Mouse (Mus musculus): ENCODE measurements at regions not wholly inside any gene's neighbourhood (a gene's known extent, or its start where the extent isn't known, plus 50 kb on each side); places are given as distances from the start of the nearest gene placed in this dataset.
A peak's percentile ranks its signal among the peaks of the same experiment; 100 is the strongest.
"Not testable (repeated sequence)": the region's sequence is repeated elsewhere in the genome, so short reads cannot be mapped to it uniquely, and the experiment has no call there.

DNA sequence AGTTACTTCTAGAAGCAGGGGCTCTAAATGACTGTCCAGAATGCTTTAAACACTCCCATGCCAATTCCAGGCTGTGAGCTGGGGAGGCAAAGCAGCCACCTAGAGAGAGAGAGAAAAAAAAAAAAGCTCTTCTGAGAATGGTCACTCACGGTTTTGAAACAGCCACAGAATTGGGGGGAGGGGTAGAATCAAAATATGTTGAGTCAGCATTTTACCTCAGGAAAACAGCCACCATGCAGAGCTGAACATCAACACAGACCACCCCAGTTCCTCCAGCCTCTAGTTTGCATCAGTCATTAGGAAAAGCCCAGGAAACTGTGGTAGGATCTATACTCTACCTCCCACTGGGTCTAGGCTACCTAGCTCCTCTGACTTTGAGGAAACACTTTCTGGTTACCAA is 124.1 kb upstream of the Gm5150 start:
- Histone ChIP-seq H3K27me3 (replicated peaks) (no peaks in the 10 kb centered on the region), H3K9me3 (peaks cover 3% of the 10 kb centered on the region; the same call in 1 of the 2 replicates), H3K4me3 (replicated peaks) (no peak overlapping the region), H3K4me1 (no peaks in the 10 kb centered on the region), H3K36me3 (replicated peaks; ENCODE audit: low read length) (no peaks in the 10 kb centered on the region)
- TF ChIP-seq FLI1 (IDR thresholded peaks at IDR 0.05; ENCODE audit: low read length): no peak
- no peak for TF ChIP-seq GATA1 (IDR thresholded peaks at IDR 0.05; ENCODE audit: borderline replicate concordance, low read length)

GRCm38 (mm10) chr3:16125346-16125915 is 119.2 kb upstream of the Gm5150 start:
- H3K9me3 ChIP-seq; H3K4me3 ChIP-seq (replicated peaks); H3K36me3 ChIP-seq (replicated peaks; ENCODE audit: low read length); H3K4me1 ChIP-seq; H3K27me3 ChIP-seq (replicated peaks): not testable (repeated sequence)

DNA sequence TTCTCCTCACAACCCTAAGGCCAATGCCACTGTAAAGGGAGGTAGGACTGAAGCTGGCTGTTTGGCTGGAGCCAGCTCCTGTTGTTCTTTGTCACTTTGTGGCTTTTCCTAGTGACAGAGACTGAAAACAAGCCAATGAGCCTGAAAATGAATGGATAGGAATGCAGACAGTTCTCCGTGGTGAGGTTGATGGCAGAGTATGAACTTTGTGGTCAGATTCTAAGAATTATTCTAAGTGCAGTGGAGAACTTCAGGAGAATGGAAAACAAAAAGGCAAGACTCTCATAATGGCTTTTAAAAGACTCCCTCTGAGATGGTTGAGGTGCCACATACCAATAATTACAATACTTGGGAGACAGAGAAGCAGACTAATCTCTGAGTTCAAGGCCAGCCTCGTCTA is 109.7 kb upstream of the Gm5150 start:
- no peak for TF ChIP-seq FLI1 (IDR thresholded peaks at IDR 0.05; ENCODE audit: low read length)

GRCm38 (mm10) chr3:16107492-16107891 is 101.3 kb upstream of the Gm5150 start:
- no peaks in the 10 kb centered on the region for H3K36me3 ChIP-seq (replicated peaks; ENCODE audit: low read length)
- H3K4me3 ChIP-seq (replicated peaks): no peak overlapping the region
- no peaks in the 10 kb centered on the region for H3K4me1 ChIP-seq
- H3K27me3 ChIP-seq (replicated peaks): no peaks in the 10 kb centered on the region
- no peak for TF ChIP-seq GATA1 (IDR thresholded peaks at IDR 0.05; ENCODE audit: borderline replicate concordance, low read length)
- no peak for TF ChIP-seq FLI1 (IDR thresholded peaks at IDR 0.05; ENCODE audit: low read length)
- H3K9me3 ChIP-seq: no peaks in the 10 kb centered on the region

More for the DNA sequence above, 109.7 kb upstream of the Gm5150 start:
- H3K4me1 ChIP-seq: no peaks in the 10 kb centered on the region; the same call in 1 of the 2 replicates
- H3K27me3 ChIP-seq (replicated peaks): no peaks in the 10 kb centered on the region
- H3K36me3 ChIP-seq (replicated peaks; ENCODE audit: low read length): no peaks in the 10 kb centered on the region
- H3K4me3 ChIP-seq (replicated peaks): no peak overlapping the region
- H3K9me3 ChIP-seq: peaks cover 8% of the 10 kb centered on the region; the same call in 1 of the 2 replicates

GRCm38 (mm10) chr3:16105080-16105479 is 98.8 kb upstream of the Gm5150 start:
- Histone ChIP-seq H3K27me3 (replicated peaks) (no peaks in the 10 kb centered on the region), H3K4me3 (replicated peaks) (no peak overlapping the region), H3K36me3 (replicated peaks; ENCODE audit: low read length) (no peaks in the 10 kb centered on the region), H3K4me1 (no peaks in the 10 kb centered on the region), H3K9me3 (no peaks in the 10 kb centered on the region)
- no peak for TF ChIP-seq FLI1 (IDR thresholded peaks at IDR 0.05; ENCODE audit: low read length)
- TF ChIP-seq GATA1 (IDR thresholded peaks at IDR 0.05; ENCODE audit: borderline replicate concordance, low read length): no peak

DNA sequence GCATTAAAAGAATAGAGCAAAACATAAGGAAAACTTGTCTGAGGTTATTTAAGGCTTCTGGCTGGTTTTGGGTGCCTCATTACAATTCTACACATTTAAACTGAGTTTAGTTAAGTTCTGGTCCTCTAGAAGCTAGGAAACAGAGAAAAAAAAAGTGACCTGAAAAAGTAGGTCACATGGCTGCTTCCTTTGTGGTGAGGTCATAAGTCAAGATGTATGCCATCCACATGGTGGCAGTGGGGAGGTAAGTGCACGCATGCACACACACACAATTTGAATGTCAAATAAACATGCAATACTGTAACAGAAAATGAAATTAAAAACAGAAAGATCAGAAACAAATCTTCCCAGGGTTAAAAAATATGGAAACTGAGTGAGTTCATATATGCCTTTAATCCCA is 96.9 kb upstream of the Gm5150 start:
- Histone ChIP-seq H3K9me3 (no peaks in the 10 kb centered on the region), H3K4me3 (replicated peaks) (no peak overlapping the region), H3K36me3 (replicated peaks; ENCODE audit: low read length) (no peaks in the 10 kb centered on the region), H3K4me1 (no peaks in the 10 kb centered on the region), H3K27me3 (replicated peaks) (no peaks in the 10 kb centered on the region)
- no peak for TF ChIP-seq FLI1 (IDR thresholded peaks at IDR 0.05; ENCODE audit: low read length)
- no peak for TF ChIP-seq GATA1 (IDR thresholded peaks at IDR 0.05; ENCODE audit: borderline replicate concordance, low read length)

DNA sequence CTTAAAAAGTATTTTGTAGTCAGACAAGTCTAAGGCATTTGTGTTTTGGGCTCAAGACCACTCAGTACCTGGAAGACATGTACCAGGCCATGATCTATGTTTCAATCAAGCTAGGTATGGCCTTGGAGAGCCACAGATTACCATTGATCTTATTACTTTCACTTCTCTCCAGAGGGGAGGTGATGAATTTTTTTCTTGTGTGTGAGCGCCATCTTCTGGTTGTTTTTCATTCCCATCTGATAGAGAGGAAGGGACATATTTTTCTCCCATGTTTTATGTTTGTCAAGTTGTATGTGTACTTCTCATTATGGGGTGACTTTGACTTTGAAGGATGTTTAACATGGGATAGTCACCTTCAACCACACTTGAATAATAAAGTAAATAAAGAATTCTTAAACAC is 80.3 kb upstream of the Gm5150 start:
- H3K27me3 ChIP-seq (replicated peaks): no peaks in the 10 kb centered on the region
- H3K9me3 ChIP-seq: no peaks in the 10 kb centered on the region
- no peaks in the 10 kb centered on the region; the same call in 1 of the 2 replicates for H3K4me1 ChIP-seq
- H3K4me3 ChIP-seq (replicated peaks): peak overlapping the region; percentile 78
- H3K36me3 ChIP-seq (replicated peaks; ENCODE audit: low read length): no peaks in the 10 kb centered on the region
- TF ChIP-seq FLI1 (IDR thresholded peaks at IDR 0.05; ENCODE audit: low read length) (no peak), GATA1 (IDR thresholded peaks at IDR 0.05; ENCODE audit: borderline replicate concordance, low read length) (no peak)

DNA sequence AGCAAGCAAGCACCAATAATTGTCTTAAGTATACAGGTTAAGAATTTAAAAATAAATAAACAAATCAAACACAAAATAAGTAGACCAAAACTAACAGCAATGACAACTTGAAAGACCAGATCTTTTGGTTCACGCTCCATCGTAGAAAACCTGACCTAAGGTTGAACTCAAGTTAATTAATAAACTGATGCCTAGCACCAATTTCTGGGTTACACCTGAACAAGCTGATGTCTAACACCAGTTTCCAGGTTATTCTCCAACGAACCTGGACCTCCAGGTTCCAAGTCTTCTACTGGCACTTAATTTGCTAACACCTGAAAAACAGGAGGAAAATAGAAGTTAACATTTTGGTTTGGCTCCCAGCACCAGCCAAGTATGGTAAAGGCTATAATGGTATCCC is 79.1 kb upstream of the Gm5150 start:
- no peak for TF ChIP-seq GATA1 (IDR thresholded peaks at IDR 0.05; ENCODE audit: borderline replicate concordance, low read length)
- no peak for TF ChIP-seq FLI1 (IDR thresholded peaks at IDR 0.05; ENCODE audit: low read length)
- Histone ChIP-seq H3K27me3 (replicated peaks) (no peaks in the 10 kb centered on the region), H3K9me3 (no peaks in the 10 kb centered on the region), H3K36me3 (replicated peaks; ENCODE audit: low read length) (no peaks in the 10 kb centered on the region), H3K4me1 (no peaks in the 10 kb centered on the region; the same call in 1 of the 2 replicates), H3K4me3 (replicated peaks) (no peak overlapping the region)

DNA sequence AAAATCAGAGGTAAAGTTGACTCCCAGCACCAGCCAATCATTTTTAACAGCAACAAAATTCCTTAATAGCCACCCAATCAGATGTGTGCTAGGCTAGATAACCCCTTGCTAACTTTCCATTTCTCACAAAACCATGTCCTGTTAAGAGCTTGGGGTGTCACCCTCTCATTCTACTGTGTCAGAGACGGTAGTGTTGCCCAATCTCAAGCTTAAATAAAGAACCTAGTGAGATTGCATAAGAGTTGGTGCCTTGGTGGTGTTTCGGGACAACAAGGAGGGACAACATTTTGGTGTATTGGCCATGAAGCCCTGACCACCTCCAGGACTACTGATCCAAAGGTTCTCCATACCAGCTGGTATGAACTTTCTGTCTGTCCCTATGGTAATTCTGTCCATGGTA is 72.9 kb upstream of the Gm5150 start:
- TF ChIP-seq FLI1 (IDR thresholded peaks at IDR 0.05; ENCODE audit: low read length): no peak
- TF ChIP-seq GATA1 (IDR thresholded peaks at IDR 0.05; ENCODE audit: borderline replicate concordance, low read length): no peak

DNA sequence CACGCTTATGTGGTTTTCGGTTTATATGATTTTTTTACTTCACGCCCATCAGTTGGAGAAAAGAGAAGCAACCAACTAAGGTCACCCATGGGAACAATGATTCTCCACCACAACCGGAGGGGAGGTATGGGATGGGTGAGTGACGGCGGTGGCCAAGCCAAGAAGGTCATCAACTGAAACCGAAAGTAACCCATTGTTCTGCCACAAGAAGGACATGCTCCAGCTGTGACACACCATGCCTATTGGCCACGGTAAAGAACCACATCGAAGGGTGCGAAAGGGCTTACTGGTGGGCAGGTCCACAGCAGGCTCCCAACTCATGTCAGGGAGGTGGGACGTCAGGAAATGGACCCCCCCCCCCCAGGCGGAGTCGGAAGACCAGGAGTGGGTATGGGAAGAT is 65.7 kb upstream of the Gm5150 start:
- Histone ChIP-seq H3K36me3 (replicated peaks; ENCODE audit: low read length) (no peaks in the 10 kb centered on the region), H3K4me3 (replicated peaks) (peak overlapping the region; percentile 68), H3K4me1 (peaks cover 5% of the 10 kb centered on the region; the same call in 1 of the 2 replicates), H3K9me3 (0 out of 2 replicates have a peak, but pooled peaks cover 2% of the 10 kb centered on the region), H3K27me3 (replicated peaks) (no peaks in the 10 kb centered on the region)
- no peak for TF ChIP-seq FLI1 (IDR thresholded peaks at IDR 0.05; ENCODE audit: low read length)
- no peak for TF ChIP-seq GATA1 (IDR thresholded peaks at IDR 0.05; ENCODE audit: borderline replicate concordance, low read length)

More for the DNA sequence above, 72.9 kb upstream of the Gm5150 start:
- Histone ChIP-seq H3K36me3 (replicated peaks; ENCODE audit: low read length) (no peaks in the 10 kb centered on the region), H3K4me3 (replicated peaks) (no peak overlapping the region), H3K9me3 (peaks cover 6% of the 10 kb centered on the region), H3K27me3 (replicated peaks) (no peaks in the 10 kb centered on the region), H3K4me1 (no peaks in the 10 kb centered on the region)

GRCm38 (mm10) chr3:16070963-16071362 is 64.7 kb upstream of the Gm5150 start:
- H3K9me3 ChIP-seq: 0 out of 2 replicates have a peak, but pooled peaks cover 2% of the 10 kb centered on the region
- H3K27me3 ChIP-seq (replicated peaks): no peaks in the 10 kb centered on the region
- no peaks in the 10 kb centered on the region for H3K36me3 ChIP-seq (replicated peaks; ENCODE audit: low read length)
- TF ChIP-seq FLI1 (IDR thresholded peaks at IDR 0.05; ENCODE audit: low read length): no peak
- no peak for TF ChIP-seq GATA1 (IDR thresholded peaks at IDR 0.05; ENCODE audit: borderline replicate concordance, low read length)
- H3K4me1 ChIP-seq: peaks cover 5% of the 10 kb centered on the region; the same call in 1 of the 2 replicates
- no peak overlapping the region for H3K4me3 ChIP-seq (replicated peaks)

GRCm38 (mm10) chr3:16057709-16058108 is 51.5 kb upstream of the Gm5150 start:
- not testable (repeated sequence) for H3K4me3 ChIP-seq (replicated peaks); H3K4me1 ChIP-seq; H3K27me3 ChIP-seq (replicated peaks); H3K9me3 ChIP-seq; H3K36me3 ChIP-seq (replicated peaks; ENCODE audit: low read length)
